Mouse (Mus musculus) MEL (cell line): ENCODE data around the gene Fyb. TPM values are rescaled to one million over a fixed set of nuclear protein-coding genes. Genes with fewer than 3 reads are reported as not detected.

Experiments used
- DNase-seq: peaks from one replicate; pipeline ENCODE4 v3.0.0; 2011; ENCODE audit warnings: low read depth, low spot score
- H3K27ac ChIP-seq: 2 replicates; pipeline ENCODE4 v1.5.1; 2012; ENCODE audit warnings: low read depth, mild to moderate bottlenecking, control low read depth, low read length, moderate library complexity; ENCODE audit not compliant: control insufficient read depth
- H3K27me3 ChIP-seq, 2 experiments: fragments of 150-350 bp in 1 of 2; sonication (generic) in 1 of 2; 2 replicates each; pipeline ENCODE4 v1.6.1; 2012; ENCODE audit warnings: low read length in 2 of 2, mild to moderate bottlenecking in 2 of 2, improper control_type of control experiment in 1 of 2, moderate library complexity in 1 of 2; ENCODE audit not compliant: insufficient read depth in 2 of 2, control insufficient read depth in 1 of 2
- H3K36me3 ChIP-seq, 2 experiments: 2 replicates each; pipeline ENCODE4 v1.6.1; 2012 to 2014; ENCODE audit warnings: low read length in 2 of 2, improper control_type of control experiment in 1 of 2, inconsistent platforms in 1 of 2, mild to moderate bottlenecking in 1 of 2; ENCODE audit not compliant: insufficient read depth in 2 of 2, control insufficient read depth in 1 of 2
- H3K4me1 ChIP-seq, 2 experiments: fragments of 150-350 bp in 1 of 2; sonication (generic) in 1 of 2; 2 replicates each; pipeline ENCODE4 v1.6.1; 2012; ENCODE audit warnings: low read length in 2 of 2, improper control_type of control experiment in 1 of 2, mild to moderate bottlenecking in 1 of 2; ENCODE audit not compliant: insufficient read depth in 2 of 2, control insufficient read depth in 1 of 2
- H3K4me3 ChIP-seq, 2 experiments: fragments of 150-350 bp in 1 of 2; sonication (generic) in 1 of 2; 2 replicates each; pipeline ENCODE4 v1.5.1; 2012; ENCODE audit warnings: low read depth in 2 of 2, low read length in 2 of 2, mild to moderate bottlenecking in 2 of 2, moderate library complexity in 2 of 2, control low read depth in 1 of 2, improper control_type of control experiment in 1 of 2; ENCODE audit not compliant: control insufficient read depth in 1 of 2, insufficient read depth in 1 of 2
- H3K79me2 ChIP-seq: 2 replicates; pipeline ENCODE4 v1.6.1; 2012; ENCODE audit warnings: mild to moderate bottlenecking, low read length, moderate library complexity; ENCODE audit not compliant: control insufficient read depth, poor library complexity, insufficient read depth
- H3K9ac ChIP-seq: 2 replicates; pipeline ENCODE4 v1.6.1; 2012; ENCODE audit warnings: low read depth, mild to moderate bottlenecking, control low read depth, low read length, moderate library complexity; ENCODE audit not compliant: control insufficient read depth, poor library complexity, severe bottlenecking
- H3K9me3 ChIP-seq: fragments of 150-350 bp; sonication (generic); replicated peaks from 2 replicates; pipeline ENCODE4 v1.6.1; 2012; ENCODE audit warnings: mild to moderate bottlenecking, low read length, improper control_type of control experiment, moderate library complexity; ENCODE audit not compliant: insufficient read depth
- CHD1 ChIP-seq: IDR thresholded peaks from 2 replicates; pipeline ENCODE4 v1.6.1; 2012; ENCODE audit warnings: low read depth, mild to moderate bottlenecking, inconsistent platforms, low read length, improper control_type of control experiment
- CTCF ChIP-seq, 3 experiments: IDR thresholded peaks in 2 of 3; conservative IDR thresholded peaks in 1 of 3; 2 replicates each; pipeline ENCODE4 v1.5.1; 2011 to 2012; ENCODE audit warnings: low read length in 3 of 3, low read depth in 2 of 3, mild to moderate bottlenecking in 2 of 3, improper control_type of control experiment in 1 of 3, inconsistent platforms in 1 of 3, mixed read lengths in 1 of 3, moderate library complexity in 1 of 3; ENCODE audit not compliant: control insufficient read depth in 1 of 3, insufficient read depth in 1 of 3, poor library complexity in 1 of 3, severe bottlenecking in 1 of 3
- ELF1 ChIP-seq: IDR thresholded peaks from 2 replicates; pipeline ENCODE4 v1.6.1; 2014; ENCODE audit warnings: low read depth, mild to moderate bottlenecking, inconsistent platforms, low read length, improper control_type of control experiment, moderate library complexity
- EP300 ChIP-seq, 2 experiments: IDR thresholded peaks; 2 replicates each; pipeline ENCODE4 v1.6.1; 2011; ENCODE audit warnings: improper control_type of control experiment in 2 of 2, low read length in 2 of 2, low read depth in 1 of 2, mild to moderate bottlenecking in 1 of 2
- ETS1 ChIP-seq: IDR thresholded peaks from 2 replicates; pipeline ENCODE4 v1.6.1; 2012; ENCODE audit warnings: low read depth, mild to moderate bottlenecking, inconsistent platforms, low read length, improper control_type of control experiment, moderate library complexity
- GATA1 ChIP-seq: IDR thresholded peaks from 2 replicates; pipeline ENCODE4 v1.6.1; 2011; ENCODE audit warnings: low read depth, low read length, improper control_type of control experiment
- HCFC1 ChIP-seq: IDR thresholded peaks from 2 replicates; pipeline ENCODE4 v1.6.1; 2012; ENCODE audit warnings: low read depth, mild to moderate bottlenecking, inconsistent platforms, low read length, improper control_type of control experiment, moderate library complexity
- KAT2A ChIP-seq: conservative IDR thresholded peaks from 2 replicates; pipeline ENCODE4 v1.6.1; 2012; ENCODE audit warnings: low read depth, low read length, improper control_type of control experiment, inconsistent platforms
- MAX ChIP-seq: IDR thresholded peaks from 2 replicates; pipeline ENCODE4 v1.6.1; 2011; ENCODE audit warnings: low read length, improper control_type of control experiment
- MEF2A ChIP-seq: IDR thresholded peaks from 2 replicates; pipeline ENCODE4 v1.6.1; 2014; ENCODE audit warnings: low read depth, mild to moderate bottlenecking, inconsistent platforms, low read length, improper control_type of control experiment; ENCODE audit not compliant: poor library complexity, insufficient replicate concordance, severe bottlenecking; ENCODE audit errors: extremely low read depth
- MYC ChIP-seq: IDR thresholded peaks from 2 replicates; pipeline ENCODE4 v1.6.1; 2011; ENCODE audit warnings: low read depth, mild to moderate bottlenecking, low read length, improper control_type of control experiment, moderate library complexity
- NRF1 ChIP-seq: IDR thresholded peaks from 2 replicates; pipeline ENCODE4 v1.6.1; 2014; ENCODE audit warnings: low read depth, mild to moderate bottlenecking, inconsistent platforms, low read length, improper control_type of control experiment, moderate library complexity; ENCODE audit not compliant: poor library complexity, insufficient read depth, severe bottlenecking
- POLR2AphosphoS2 ChIP-seq: IDR thresholded peaks from 2 replicates; pipeline ENCODE4 v1.6.1; 2011; ENCODE audit warnings: low read length, improper control_type of control experiment
- RCOR1 ChIP-seq: IDR thresholded peaks from 2 replicates; pipeline ENCODE4 v1.6.1; 2012; ENCODE audit warnings: low read depth, mild to moderate bottlenecking, inconsistent platforms, low read length, improper control_type of control experiment
- SMC3 ChIP-seq: IDR thresholded peaks from 2 replicates; pipeline ENCODE4 v1.6.1; 2011; ENCODE audit warnings: low read depth, low read length, improper control_type of control experiment
- TAL1 ChIP-seq: IDR thresholded peaks from 2 replicates; pipeline ENCODE4 v1.6.1; 2012; ENCODE audit warnings: mild to moderate bottlenecking, inconsistent platforms, low read length, moderate library complexity, mixed read lengths
- TCF12 ChIP-seq: IDR thresholded peaks from 2 replicates; pipeline ENCODE4 v1.6.1; 2014; ENCODE audit warnings: low read depth, mild to moderate bottlenecking, inconsistent platforms, low read length, improper control_type of control experiment, moderate library complexity
- USF1 ChIP-seq: IDR thresholded peaks from 2 replicates; pipeline ENCODE4 v1.6.1; 2014; ENCODE audit warnings: low read depth, mild to moderate bottlenecking, inconsistent platforms, low read length, improper control_type of control experiment, moderate library complexity
- USF2 ChIP-seq, 2 experiments: IDR thresholded peaks; 2 replicates each; pipeline ENCODE4 v1.6.1; 2011 to 2012; ENCODE audit warnings: improper control_type of control experiment in 2 of 2, low read length in 2 of 2, borderline replicate concordance in 1 of 2, inconsistent platforms in 1 of 2, low read depth in 1 of 2, mild to moderate bottlenecking in 1 of 2; ENCODE audit not compliant: insufficient read depth in 1 of 2
- ZC3H11A ChIP-seq: IDR thresholded peaks from 2 replicates; pipeline ENCODE4 v1.6.1; 2012; ENCODE audit warnings: low read depth, mild to moderate bottlenecking, inconsistent platforms, low read length, improper control_type of control experiment
- ZMIZ1 ChIP-seq: IDR thresholded peaks from 2 replicates; pipeline ENCODE4 v1.6.1; 2012; ENCODE audit warnings: low read depth, mild to moderate bottlenecking, inconsistent platforms, low read length, improper control_type of control experiment, moderate library complexity
- ZNF384 ChIP-seq: IDR thresholded peaks from 2 replicates; pipeline ENCODE4 v1.6.1; 2012; ENCODE audit warnings: low read depth, mild to moderate bottlenecking, inconsistent platforms, low read length, improper control_type of control experiment
- polyA plus RNA-seq, 2 experiments: library from polyadenylated mRNA; stranded (reverse) in 1 of 2; unstranded in 1 of 2; fragments of >175 nt in 1 of 2; fragments of >200 nt in 1 of 2; gene quantifications; 2 replicates each; pipeline versions ENCODE4 v1.2.1 to v1.2.4; 2012; ENCODE audit warnings: low replicate concordance in 2 of 2, low read depth in 1 of 2; ENCODE audit not compliant: insufficient read length in 2 of 2, insufficient read depth in 1 of 2, missing spikeins in 1 of 2
- total RNA-seq: library from RNA; depleted of rRNA; stranded (reverse); fragments of 300-350 nt; gene quantifications from 2 replicates; pipeline ENCODE4 v1.2.3, GENCODE M21; 2012

Fyb gene
- total and polyA plus RNA-seq, 3 experiments, result 175 to 208 TPM; not detected in 1

DNA sequence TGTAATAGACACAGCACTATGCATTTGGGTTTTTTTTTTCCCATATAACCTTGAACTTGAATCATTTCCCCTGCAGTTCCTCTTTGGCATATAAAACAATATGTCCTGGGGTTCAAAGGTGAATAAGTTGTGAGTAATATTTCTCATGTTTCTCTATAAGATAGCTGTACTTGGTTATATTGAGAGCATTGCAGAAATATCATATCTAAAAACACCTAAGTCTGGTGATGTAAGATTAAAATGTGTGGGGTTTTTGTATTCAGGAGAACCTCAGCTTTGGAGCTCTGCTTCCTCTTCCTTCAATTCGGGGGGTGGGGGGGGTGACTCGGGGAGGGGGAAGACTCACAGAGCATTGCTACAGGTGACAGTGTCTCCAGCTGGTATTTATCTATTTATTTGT lies 40.0 kb downstream of the Fyb start:
- DNase-seq, result no peak
- TF ChIP-seq CHD1 (no peak), SMC3 (no peak), KAT2A (no peak), EP300 (IDR thresholded peaks at IDR 0.05; ENCODE audit: low read depth in 1 of 2, low read length in 2 of 2) (peak; percentile 51 to 62; a peak in 2 of 4 replicates), ETS1 (peak; percentile 49; the same call in 1 of the 2 replicates), RCOR1 (0 out of 2 replicates have a peak, but pooled peaks have one; percentile 8), GATA1 (peak; percentile 43; the same call in 1 of the 2 replicates), ZNF384 (peak; percentile 23; the same call in 1 of the 2 replicates), USF2 (IDR thresholded peaks at IDR 0.05; ENCODE audit: borderline replicate concordance in 1 of 2, insufficient read depth in 1 of 2, low read depth in 1 of 2, low read length in 2 of 2) (no peak), TCF12 (peak; percentile 76; the same call in 1 of the 2 replicates)
- Histone ChIP-seq H3K4me3 (no peak overlapping the region), H3K4me1 (peaks cover 9 to 13% of the 10 kb centered on the region in 2 experiments), H3K9me3 (no peaks in the 10 kb centered on the region), H3K36me3 (peaks cover 0 to 14% of the 10 kb centered on the region in 2 experiments; a peak in 2 of 4 replicates), H3K27ac (peak overlapping the region; percentile 20; the same call in 1 of the 2 replicates), H3K79me2 (no peaks in the 10 kb centered on the region), H3K27me3 (no peaks in the 10 kb centered on the region), H3K9ac (no peak overlapping the region)

DNA sequence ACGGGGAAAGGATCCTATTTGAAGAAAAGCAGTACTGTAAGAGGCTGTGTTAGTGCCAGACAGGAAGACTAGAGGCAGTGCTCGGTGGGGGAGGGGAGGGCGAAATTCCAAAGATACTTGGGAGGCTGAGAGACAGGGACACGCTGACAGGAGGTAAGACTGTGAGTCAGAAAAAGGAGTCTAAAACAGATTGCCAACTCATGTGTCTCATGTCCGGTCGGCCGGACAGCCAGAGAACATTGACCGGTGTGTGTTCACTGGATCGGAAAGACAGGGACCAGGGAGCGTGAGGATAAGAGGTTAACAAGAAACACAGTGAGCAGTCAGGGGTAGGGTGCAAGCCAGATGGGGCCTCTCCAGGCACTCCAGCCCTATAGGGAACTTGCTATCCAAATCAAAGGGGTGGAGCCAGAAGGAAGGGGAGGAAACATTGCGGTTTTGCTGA lies 42.3 kb downstream of the Fyb start:
- Histone ChIP-seq H3K9ac (no peak overlapping the region), H3K79me2 (no peaks in the 10 kb centered on the region), H3K36me3 (peaks cover 0 to 23% of the 10 kb centered on the region in 2 experiments; a peak in 2 of 4 replicates), H3K27ac (no peak overlapping the region), H3K9me3 (no peaks in the 10 kb centered on the region), H3K4me1 (peaks cover 14 to 23% of the 10 kb centered on the region in 2 experiments), H3K4me3 (no peak overlapping the region), H3K27me3 (no peaks in the 10 kb centered on the region)
- no peak for DNase-seq
- TF ChIP-seq CTCF (IDR thresholded peaks at IDR 0.05 in 2 of 3, conservative IDR thresholded peaks at IDR 0.05 in 1 of 3; ENCODE audit: control insufficient read depth in 1 of 3, insufficient read depth in 1 of 3, low read depth in 2 of 3, low read length in 3 of 3, poor library complexity in 1 of 3, severe bottlenecking in 1 of 3) (no peak), TAL1 (no peak), KAT2A (no peak), POLR2AphosphoS2 (no peak), ZC3H11A (no peak), MAX (no peak), MEF2A (no peak), NRF1 (no peak), EP300 (IDR thresholded peaks at IDR 0.05; ENCODE audit: low read depth in 1 of 2, low read length in 2 of 2) (no peak), MYC (no peak), TCF12 (no peak), ZNF384 (no peak), USF1 (no peak), HCFC1 (no peak), ELF1 (no peak), ZMIZ1 (no peak)
